ENCODE assay signal across 8 mouse cellular contexts in the genomic region with DNA sequence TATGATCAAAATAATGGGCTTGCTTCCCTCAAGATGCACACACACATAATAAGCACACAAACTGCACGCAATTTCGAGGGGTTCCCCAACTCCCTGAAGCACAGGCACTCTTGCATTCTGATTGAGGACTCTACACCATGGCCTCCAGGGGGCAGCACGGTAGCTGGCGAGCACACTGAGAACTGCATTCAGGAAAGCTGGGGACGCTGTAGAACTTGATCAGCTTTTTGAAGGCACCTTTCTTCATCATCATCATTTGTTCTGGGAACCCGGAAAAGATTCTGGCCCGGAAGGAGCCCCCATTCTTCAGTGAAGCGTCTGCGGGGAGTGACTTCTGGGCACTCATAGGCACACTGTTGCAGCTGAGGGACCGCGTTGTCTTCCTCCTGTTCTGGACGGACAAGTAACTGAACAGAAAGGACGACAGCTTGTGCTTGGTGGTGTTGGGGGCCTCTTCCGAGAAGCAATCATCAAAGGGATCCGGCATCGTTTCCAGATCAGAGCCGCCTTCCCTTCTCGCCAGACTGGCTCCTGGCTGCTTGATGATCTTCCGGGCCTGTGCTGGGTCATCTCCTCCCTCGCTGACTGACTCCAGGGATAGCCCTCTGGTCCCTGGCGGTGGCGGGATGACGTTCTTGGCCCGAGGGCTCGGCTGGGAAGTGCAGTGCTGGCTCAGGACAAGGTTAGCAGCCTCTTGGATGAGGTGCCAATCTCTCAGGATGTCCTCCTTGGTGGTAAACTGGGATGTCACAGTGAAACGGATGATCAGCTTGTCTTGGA. TPM values are rescaled to one million over a fixed set of nuclear protein-coding genes. Genes with fewer than 3 reads are reported as not detected.
A peak's percentile ranks its signal among the peaks of the same experiment; 100 is the strongest.
DNase-seq lines count a peak whose midpoint lies in the region; ATAC-seq and TF ChIP-seq lines count a peak whose summit lies in the region.

No protein-coding gene starts in this region.

- peak; percentile 66 for ATAC-seq in CD4-positive, CD25-positive, alpha-beta regulatory T cell, adult 4 months
- ATAC-seq in embryonic facial prominence, embryonic 13.5 days (ENCODE audit: insufficient number of reproducible peaks, insufficient read depth, low FRiP score, low TSS enrichment, low read depth), result no peak
- ATAC-seq in liver, embryonic 16.5 days (ENCODE audit: low read depth), result 0 out of 2 replicates have a peak, but pooled peaks have one; percentile 15
- ATAC-seq in neural tube, embryonic 14.5 days (ENCODE audit: low read depth), result peak; percentile 78; the same call in 1 of the 2 replicates

- peak; percentile 92 for TF ChIP-seq CTCF in bone marrow, adult 2 months (IDR thresholded peaks at IDR 0.05; ENCODE audit: control insufficient read depth, insufficient read depth, low read length)
- TF ChIP-seq CTCF in thymus, adult 2 months (IDR thresholded peaks at IDR 0.05; ENCODE audit: borderline replicate concordance, control insufficient read depth, extremely low read depth, insufficient read depth, low read length, poor library complexity), result peak; percentile 85

- no peak for TF ChIP-seq POLR2A in bone marrow, adult 2 months (IDR thresholded peaks at IDR 0.05; ENCODE audit: borderline replicate concordance, control insufficient read depth, low read depth, low read length)
- TF ChIP-seq POLR2A in thymus, adult 2 months (IDR thresholded peaks at IDR 0.05; ENCODE audit: control insufficient read depth, extremely low read depth, insufficient read depth, low read length, poor library complexity), result no peak

- no peaks in the 10 kb centered on the region for H3K36me3 ChIP-seq in embryonic facial prominence, embryonic 13.5 days
- no peaks in the 10 kb centered on the region for H3K36me3 ChIP-seq in heart, embryonic 10.5 days
- H3K36me3 ChIP-seq in liver, embryonic 16.5 days (ENCODE audit: control insufficient read depth, insufficient read depth), result no peaks in the 10 kb centered on the region
- H3K36me3 ChIP-seq in neural tube, embryonic 14.5 days (ENCODE audit: control insufficient read depth, insufficient read depth, low read length), result no peaks in the 10 kb centered on the region
- no peaks in the 10 kb centered on the region for H3K36me3 ChIP-seq in thymus, adult 2 months (ENCODE audit: control insufficient read depth, insufficient read depth, low read length)

- no peaks in the 10 kb centered on the region for H3K9me3 ChIP-seq in embryonic facial prominence, embryonic 13.5 days
- no peaks in the 10 kb centered on the region for H3K9me3 ChIP-seq in heart, embryonic 10.5 days
- no peaks in the 10 kb centered on the region for H3K9me3 ChIP-seq in liver, embryonic 16.5 days (replicated peaks; ENCODE audit: control insufficient read depth, low read length)
- no peaks in the 10 kb centered on the region for H3K9me3 ChIP-seq in neural tube, embryonic 14.5 days (ENCODE audit: control insufficient read depth, low read length)

- no peak overlapping the region for H3K4me3 ChIP-seq in bone marrow, adult 2 months (replicated peaks; ENCODE audit: control insufficient read depth, low read depth, low read length)
- peak overlapping the region; percentile 37 for H3K4me3 ChIP-seq in embryonic facial prominence, embryonic 13.5 days
- peak overlapping the region; percentile 54 for H3K4me3 ChIP-seq in heart, embryonic 10.5 days
- peak overlapping the region; percentile 17; the same call in 1 of the 2 replicates for H3K4me3 ChIP-seq in liver, embryonic 16.5 days (ENCODE audit: low read depth, low read length)
- peak overlapping the region; percentile 16 for H3K4me3 ChIP-seq in neural tube, embryonic 14.5 days (ENCODE audit: low read depth, low read length)
- peak overlapping the region; percentile 38 for H3K4me3 ChIP-seq in thymus, adult 2 months (ENCODE audit: control insufficient read depth, insufficient read depth, low read length)

- H3K4me2 ChIP-seq in embryonic facial prominence, embryonic 13.5 days, result peak overlapping the region; percentile 68
- H3K4me2 ChIP-seq in liver, embryonic 16.5 days (ENCODE audit: low read depth, low read length), result peak overlapping the region; percentile 37
- H3K4me2 ChIP-seq in neural tube, embryonic 14.5 days (ENCODE audit: low read depth, low read length), result peak overlapping the region; percentile 45

- peaks cover 1% of the 10 kb centered on the region; the same call in 1 of the 2 replicates for H3K4me1 ChIP-seq in bone marrow, adult 2 months (ENCODE audit: control insufficient read depth, insufficient read depth, low read length)
- 0 out of 2 replicates have a peak, but pooled peaks cover 7% of the 10 kb centered on the region for H3K4me1 ChIP-seq in embryonic facial prominence, embryonic 13.5 days
- no peaks in the 10 kb centered on the region; the same call in 1 of the 2 replicates for H3K4me1 ChIP-seq in heart, embryonic 10.5 days
- H3K4me1 ChIP-seq in liver, embryonic 16.5 days (ENCODE audit: control insufficient read depth, low read depth, low read length), result peaks cover 7% of the 10 kb centered on the region
- H3K4me1 ChIP-seq in neural tube, embryonic 14.5 days (ENCODE audit: control insufficient read depth, insufficient read depth, low read length), result no peaks in the 10 kb centered on the region
- peaks cover 22% of the 10 kb centered on the region for H3K4me1 ChIP-seq in thymus, adult 2 months (replicated peaks; ENCODE audit: control insufficient read depth, insufficient read depth, low read length)

- H3K27ac ChIP-seq in bone marrow, adult 2 months (ENCODE audit: control insufficient read depth, insufficient read depth, low read depth, low read length, poor library complexity), result no peak overlapping the region
- H3K27ac ChIP-seq in embryonic facial prominence, embryonic 13.5 days, result no peak overlapping the region
- H3K27ac ChIP-seq in heart, embryonic 10.5 days, result peak overlapping the region; percentile 49; the same call in 1 of the 2 replicates
- H3K27ac ChIP-seq in liver, embryonic 16.5 days (ENCODE audit: low read length), result no peak overlapping the region
- no peak overlapping the region for H3K27ac ChIP-seq in neural tube, embryonic 14.5 days (ENCODE audit: low read depth, low read length)
- no peak overlapping the region for H3K27ac ChIP-seq in thymus, adult 2 months (ENCODE audit: control insufficient read depth, insufficient read depth, low read length)

- H3K9ac ChIP-seq in embryonic facial prominence, embryonic 13.5 days, result peak overlapping the region; percentile 60
- H3K9ac ChIP-seq in liver, embryonic 16.5 days (ENCODE audit: low read depth, low read length), result no peak overlapping the region
- H3K9ac ChIP-seq in neural tube, embryonic 14.5 days (replicated peaks; ENCODE audit: low read depth, low read length), result peak overlapping the region; percentile 28; the same call in 1 of the 2 replicates

- peak; percentile 90 for DNase-seq in heart, embryonic 10.5 days (ENCODE audit: low spot score)
- DNase-seq in kidney, postnatal 10 days, result peak; percentile 82
- peak; percentile 78 for DNase-seq in thymus, adult 2 months

- WGBS in bone marrow, adult 2 months, result 46% methylated on average over 26 of the region's 26 CpGs
- 30% methylated on average over 26 of the region's 26 CpGs for WGBS in embryonic facial prominence, embryonic 13.5 days
- WGBS in heart, embryonic 10.5 days, result 18% methylated on average over 26 of the region's 26 CpGs
- 31% methylated on average over 26 of the region's 26 CpGs for WGBS in liver, embryonic 16.5 days (ENCODE audit: insufficient replicate concordance)
- 30% methylated on average over 26 of the region's 26 CpGs for WGBS in neural tube, embryonic 14.5 days
- WGBS in thymus, adult 2 months, result 42% methylated on average over 26 of the region's 26 CpGs

- peaks cover 3% of the 10 kb centered on the region; the same call in 1 of the 2 replicates for H3K27me3 ChIP-seq in embryonic facial prominence, embryonic 13.5 days
- no peaks in the 10 kb centered on the region for H3K27me3 ChIP-seq in heart, embryonic 10.5 days (ENCODE audit: insufficient read depth, poor library complexity, severe bottlenecking)
- no peaks in the 10 kb centered on the region for H3K27me3 ChIP-seq in liver, embryonic 16.5 days (ENCODE audit: control insufficient read depth, insufficient read depth, low read depth, low read length)
- H3K27me3 ChIP-seq in neural tube, embryonic 14.5 days (ENCODE audit: control insufficient read depth, insufficient read depth, low read length), result no peaks in the 10 kb centered on the region
- no peaks in the 10 kb centered on the region for H3K27me3 ChIP-seq in thymus, adult 2 months (ENCODE audit: control insufficient read depth, insufficient read depth, low read length)

RNA-seq across cellular contexts. Expression of gene Hdc, which starts 25.1 kb away (rescaled TPM):
- under 1 TPM; 0.42 to 0.61 TPM for polyA plus RNA-seq in CD4-positive, CD25-positive, alpha-beta regulatory T cell, adult 4 months (2017; shearing (Covaris generic))
- 14.8 and 39.7 TPM in 2 replicates for polyA plus RNA-seq in bone marrow, adult 2 months (2011; ENCODE audit: insufficient read depth, insufficient read length, low replicate concordance, missing spikeins)
- polyA plus RNA-seq in embryonic facial prominence, embryonic 13.5 days (2015; fragmentation: Nextera tagmentation; extraction: Ambion mirVana), result 4.8 and 5.9 TPM in 2 replicates
- polyA plus RNA-seq in heart, embryonic 10.5 days (2016; fragmentation: Nextera tagmentation; extraction: Ambion mirVana), result 3.5 and 4.1 TPM in 2 replicates
- 7.0 and 7.6 TPM in 2 replicates for polyA plus RNA-seq in liver, embryonic 16.5 days (2015; fragmentation: Nextera tagmentation; extraction: Ambion mirVana)
- 0.24 and 0.31 TPM in 2 replicates for polyA plus RNA-seq in neural tube, embryonic 14.5 days (2014; fragmentation: Nextera tagmentation; extraction: Ambion mirVana)
- polyA plus RNA-seq in thymus, adult 2 months (2012; rRNA removed), result 18.1 and 19.1 TPM in 2 replicates

RNA-seq across cellular contexts. Expression of gene Slc27a2, which starts 41.8 kb away (rescaled TPM):
- polyA plus RNA-seq in CD4-positive, CD25-positive, alpha-beta regulatory T cell, adult 4 months (2017; shearing (Covaris generic)), result not detected
- polyA plus RNA-seq in bone marrow, adult 2 months (2011; ENCODE audit: insufficient read depth, insufficient read length, low replicate concordance, missing spikeins), result 0.77 and 13.0 TPM in 2 replicates
- polyA plus RNA-seq in embryonic facial prominence, embryonic 13.5 days (2015; fragmentation: Nextera tagmentation; extraction: Ambion mirVana), result 2.9 and 10.8 TPM in 2 replicates
- polyA plus RNA-seq in heart, embryonic 10.5 days (2016; fragmentation: Nextera tagmentation; extraction: Ambion mirVana), result 0.25 and 2.7 TPM in 2 replicates
- polyA plus RNA-seq in liver, embryonic 16.5 days (2015; fragmentation: Nextera tagmentation; extraction: Ambion mirVana), result 145 and 150 TPM in 2 replicates
- 10.5 and 12.1 TPM in 2 replicates for polyA plus RNA-seq in neural tube, embryonic 14.5 days (2014; fragmentation: Nextera tagmentation; extraction: Ambion mirVana)
- polyA plus RNA-seq in thymus, adult 2 months (2012; rRNA removed), result 2.4 and 5.2 TPM in 2 replicates

Comparison
In these comparisons a context has a peak if more than half of its experiments do, and no peak if none do; other contexts are left out.
1. RNA of gene Slc27a2, which starts 41.8 kb away (polyA plus RNA-seq): 145 to 150 TPM in liver, embryonic 16.5 days; 0.77 to 13.0 TPM in bone marrow, adult 2 months, 10.5 to 12.1 TPM in neural tube, embryonic 14.5 days, 2.9 to 10.8 TPM in embryonic facial prominence, embryonic 13.5 days, 0.25 to 2.7 TPM in heart, embryonic 10.5 days, 2.4 to 5.2 TPM in thymus, adult 2 months and not detected in CD4-positive, CD25-positive, alpha-beta regulatory T cell, adult 4 months; every median in the first group is over 10 times any median in the second.
2. Peak in every context shown above with its lines, with median percentiles within 50 percentile points of each other: H3K4me2 ChIP-seq and DNase-seq.